Mouse (Mus musculus) ES-E14 (cell line): ENCODE results near the gene Foxn3.

Experiments used
- CHD2 ChIP-seq: IDR thresholded peaks from 2 replicates; pipeline ENCODE4 v1.6.1; 2014; ENCODE audit warnings: mild to moderate bottlenecking, low read depth, low read length, inconsistent platforms
- MAFK ChIP-seq: IDR thresholded peaks from 2 replicates; pipeline ENCODE4 v1.6.1; 2014; ENCODE audit warnings: mild to moderate bottlenecking, low read depth, low read length, inconsistent platforms; ENCODE audit not compliant: insufficient read depth
- ZNF384 ChIP-seq: IDR thresholded peaks from 2 replicates; pipeline ENCODE4 v1.6.1; 2012; ENCODE audit warnings: low read depth, low read length, inconsistent platforms

DNA sequence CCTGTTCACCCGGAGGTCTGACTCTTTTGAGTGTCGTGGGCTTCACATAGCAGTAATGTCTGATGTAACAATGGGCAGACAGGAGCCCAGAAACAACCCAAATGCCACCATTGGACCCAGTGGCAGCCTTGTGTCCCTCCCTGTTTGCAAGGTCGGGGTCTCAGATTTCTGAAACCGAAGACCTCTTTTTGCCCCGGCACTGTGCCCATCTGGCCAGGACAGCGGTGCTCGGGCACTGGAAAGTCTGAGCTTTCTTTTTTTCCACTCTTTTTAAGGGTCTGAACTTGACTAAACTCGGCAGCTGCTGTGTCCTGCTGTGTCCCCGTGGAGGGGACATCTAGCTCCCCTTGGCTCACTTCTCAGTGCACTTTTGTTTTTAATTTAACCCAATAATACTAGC is 109.0 kb downstream of the Foxn3 start:
- TF ChIP-seq MAFK (no peak), ZNF384 (no peak), CHD2 (no peak)
